Mouse (Mus musculus) layer of hippocampus, postnatal 14 days (tissue): Measurements from ENCODE around the gene Slc44a4. TPM values are rescaled to one million over a fixed set of nuclear protein-coding genes. Genes with fewer than 3 reads are reported as not detected.
A peak's percentile ranks its signal among the peaks of the same experiment; 100 is the strongest.

Source experiments
- DNase-seq, 2 experiments: peaks; one replicate each; pipeline ENCODE4 v3.0.0; 2021 to 2022; ENCODE audit warnings: low spot score in 2 of 2, mixed read lengths in 1 of 2
- long read RNA-seq, 2 experiments: library from polyadenylated mRNA; stranded (forward); transcript quantifications; one replicate each; pipeline ENCODE4 v2.0.0; 2021
- total RNA-seq, 2 experiments: library from RNA; stranded (reverse); gene quantifications; 2 replicates each; pipeline ENCODE4 v1.2.3; 2021

Slc44a4 gene
- total RNA-seq: under 1 TPM; 0.18 to 0.38 TPM
- long read RNA-seq, experiment 1: 0 reads
- long read RNA-seq, experiment 2, partial matches to known transcripts: 1 of 1 reads
- long read RNA-seq, experiment 2, other reads (novel, unspliced or antisense): 0 of 1 reads

DNA sequence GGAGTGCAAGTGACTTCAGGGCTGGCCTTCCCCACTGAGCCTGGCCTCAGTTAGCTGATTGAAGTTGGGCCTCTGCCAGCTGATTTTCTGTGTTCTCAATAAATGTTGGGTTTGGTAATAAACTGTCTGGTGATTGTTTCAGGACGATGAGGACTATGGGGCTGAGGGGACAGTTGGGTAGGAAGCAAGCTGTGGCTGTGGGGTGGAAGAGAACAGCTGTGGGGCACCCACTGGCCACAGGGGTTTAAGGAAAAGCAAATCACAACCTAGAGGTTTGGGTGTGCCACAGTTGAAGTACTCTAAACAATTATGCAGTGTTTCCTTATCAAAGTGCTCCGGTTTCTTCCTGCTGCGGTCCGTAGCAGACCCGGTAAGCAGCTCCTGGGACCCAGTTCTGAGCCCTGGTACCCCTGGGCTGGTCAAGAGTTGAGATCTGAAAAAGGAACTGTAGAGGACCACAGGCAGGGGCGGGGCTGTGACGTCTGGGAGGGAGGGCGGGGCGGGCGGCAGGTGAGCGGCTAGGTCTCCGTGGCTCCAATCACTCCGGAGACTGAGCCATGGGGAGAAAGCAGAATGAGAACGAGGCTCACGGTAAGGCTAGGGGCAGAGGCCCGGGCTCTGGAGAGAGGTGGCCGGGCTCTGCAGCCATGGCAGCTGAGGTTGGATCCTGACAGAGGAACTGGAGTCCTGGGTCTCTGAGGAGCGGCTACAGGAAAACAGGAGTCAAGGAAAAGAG, at the start of gene Slc44a4:
Slc44a4 (plus strand) TSS at position 537 of the 736 bp plus-strand sequence.
- no peak for DNase-seq

DNA sequence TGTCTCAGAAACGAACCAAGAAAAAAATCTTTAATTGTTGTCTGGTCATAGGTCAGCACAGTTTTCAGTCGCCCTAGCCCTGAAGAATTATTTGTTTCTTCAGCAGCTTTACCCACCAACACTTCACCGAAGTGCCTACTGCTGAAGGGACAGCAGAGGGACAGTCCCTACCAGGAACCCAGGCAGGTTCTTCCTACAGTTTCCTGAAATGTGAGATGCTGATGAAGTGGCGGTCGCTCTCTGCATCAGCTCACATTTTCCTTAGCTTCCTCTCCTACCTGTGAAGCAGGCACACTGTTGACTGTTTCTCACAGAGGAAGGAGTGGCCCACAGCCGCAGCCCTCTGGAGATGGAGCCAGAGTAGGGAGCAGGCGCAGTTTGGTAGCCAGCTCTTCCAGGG, 48.3 kb upstream of the Slc44a4 start:
- DNase-seq: no peak

DNA sequence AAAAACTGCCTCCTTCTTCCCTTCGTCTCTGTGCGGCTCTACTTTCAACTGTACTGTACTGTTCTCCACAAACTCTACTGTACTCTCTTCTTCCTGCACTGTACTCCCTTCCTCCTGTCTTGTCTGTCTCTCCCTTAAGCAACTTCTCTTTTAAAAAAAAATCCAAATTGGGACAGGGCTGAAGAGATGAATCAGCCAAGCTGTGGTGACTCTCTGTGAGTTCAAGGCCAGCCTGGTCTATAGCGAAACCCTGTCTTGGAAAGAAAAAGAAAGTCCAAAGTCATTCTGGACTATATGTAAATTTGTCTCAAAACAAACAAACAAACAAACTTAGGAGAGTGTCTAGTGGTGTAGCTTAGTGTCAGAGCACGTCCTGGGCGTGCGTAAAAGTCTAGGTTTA, 39.9 kb upstream of the Slc44a4 start:
- DNase-seq: no peak

- DNase-seq: no peak
Observed at GRCm38 (mm10) chr17:34879336-34879879, 34.9 kb upstream of the Slc44a4 start, which contains the start of gene Zbtb12. Gene Zbtb12, plus strand, starts transcription at chr17:34879483.

GRCm38 (mm10) chr17:34881166-34881565, 33.1 kb upstream of the Slc44a4 start:
- DNase-seq: no peak

DNA sequence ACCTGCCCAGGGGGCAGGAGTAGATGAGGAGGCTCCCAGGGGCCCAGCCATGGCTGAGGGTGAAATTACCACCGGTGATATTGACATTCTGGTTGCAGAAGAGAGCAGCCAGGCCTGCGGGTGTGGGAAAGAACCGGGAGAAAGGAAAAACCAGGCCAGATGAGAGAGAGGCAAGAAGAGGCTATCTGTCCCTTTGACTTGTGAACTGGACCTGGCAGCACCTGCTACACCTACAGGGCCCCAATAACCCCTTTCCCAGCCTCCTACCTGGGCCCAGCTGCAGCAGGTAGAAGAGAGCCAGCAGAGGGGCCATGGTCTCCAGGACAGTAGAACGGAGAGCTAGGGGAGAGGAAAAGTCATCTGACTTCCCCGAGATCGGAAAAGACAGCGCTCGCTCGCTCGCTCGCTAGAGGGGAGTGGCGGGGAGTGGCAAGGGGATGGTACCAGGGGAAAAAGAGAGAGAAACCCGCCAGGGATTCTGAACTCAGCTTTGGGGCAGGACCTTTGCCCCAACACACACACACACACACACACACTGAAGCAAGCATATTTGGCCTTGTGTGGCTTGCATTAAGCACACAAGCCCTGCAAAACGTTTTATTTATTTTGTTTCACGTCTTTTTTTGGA, 32.5 kb upstream of the Slc44a4 start, which contains the start of gene Gm20547:
Gm20547 (minus strand) TSS at position 360 of the 628 bp plus-strand sequence.
- no peak for DNase-seq

- no peak for DNase-seq
Observed at GRCm38 (mm10) chr17:34883332-34883731, 30.9 kb upstream of the Slc44a4 start.

GRCm38 (mm10) chr17:34884704-34885103, 29.6 kb upstream of the Slc44a4 start:
- DNase-seq: no peak

DNA sequence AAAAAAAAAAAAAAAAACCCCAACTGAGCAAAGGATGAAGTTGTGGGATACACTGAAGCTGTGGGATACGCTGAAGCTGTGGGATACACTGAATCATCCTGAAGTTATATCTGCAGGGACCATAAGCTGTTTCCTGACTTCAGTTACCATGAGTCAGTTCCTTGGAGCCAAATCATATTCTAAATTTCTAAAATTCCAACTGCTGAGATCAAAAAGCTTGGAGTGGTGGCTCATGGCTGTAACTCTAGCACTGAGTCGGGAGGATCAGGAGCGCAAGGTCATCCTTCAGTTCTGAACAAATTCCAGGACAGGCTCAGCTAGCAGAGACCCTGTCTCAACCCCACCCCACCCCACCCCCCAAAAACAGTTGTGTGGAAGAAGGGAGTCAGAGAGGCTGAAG, 28.7 kb upstream of the Slc44a4 start:
- no peak for DNase-seq

- no peak for DNase-seq
Observed at GRCm38 (mm10) chr17:34887942-34888341, 26.3 kb upstream of the Slc44a4 start.

DNA sequence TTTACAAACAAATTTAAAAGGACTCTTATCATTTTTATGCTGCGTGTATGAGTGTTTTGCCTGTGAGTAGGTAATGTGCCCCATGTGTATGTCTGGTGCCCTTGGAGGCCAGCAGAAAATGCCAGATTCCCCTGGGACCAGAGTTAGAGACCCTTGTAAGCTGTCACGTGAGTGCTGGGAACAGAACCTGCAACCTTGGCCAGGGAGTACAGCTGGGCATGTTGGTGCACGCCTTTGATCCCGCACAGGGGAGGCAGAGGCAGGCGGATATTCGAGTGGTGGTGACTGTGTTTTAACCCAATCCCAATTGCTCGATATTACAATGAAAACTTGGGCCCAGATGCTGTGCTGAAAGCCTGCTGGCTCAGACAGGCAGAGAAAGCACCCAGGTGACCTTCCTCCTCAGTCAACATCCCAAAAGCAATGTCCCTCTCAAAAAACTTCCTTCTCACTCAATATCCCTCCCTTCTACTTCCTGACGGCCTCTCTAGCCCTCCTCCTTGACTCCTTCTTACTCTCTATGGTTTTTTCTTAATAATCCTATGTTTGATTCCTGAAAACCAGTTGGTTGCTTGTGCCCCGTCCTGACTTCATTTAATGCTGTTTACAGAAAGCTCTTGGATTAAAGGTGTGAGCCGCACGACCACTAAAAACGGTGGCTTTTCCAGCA, 24.1 kb upstream of the Slc44a4 start:
- no peak for DNase-seq

DNA sequence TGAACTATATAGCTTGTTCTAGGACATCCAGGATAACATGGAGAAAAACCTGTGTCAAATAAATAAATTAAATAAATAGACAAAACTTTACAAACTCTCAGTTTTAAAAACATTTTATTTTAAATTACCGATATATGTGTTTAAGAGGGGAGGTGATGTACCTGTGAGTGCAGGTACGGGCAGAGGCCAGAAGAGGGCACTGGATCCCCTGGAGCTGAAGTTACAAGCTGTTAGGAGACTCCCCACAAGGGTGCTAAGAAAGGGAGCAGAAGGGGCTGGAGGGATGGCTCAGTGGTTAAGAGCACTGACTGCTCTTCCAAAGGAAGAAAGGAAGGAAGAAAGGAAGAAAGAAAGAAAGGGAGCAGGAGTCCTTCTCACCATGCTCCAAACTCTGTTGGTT, 22.9 kb upstream of the Slc44a4 start:
- no peak for DNase-seq

DNA sequence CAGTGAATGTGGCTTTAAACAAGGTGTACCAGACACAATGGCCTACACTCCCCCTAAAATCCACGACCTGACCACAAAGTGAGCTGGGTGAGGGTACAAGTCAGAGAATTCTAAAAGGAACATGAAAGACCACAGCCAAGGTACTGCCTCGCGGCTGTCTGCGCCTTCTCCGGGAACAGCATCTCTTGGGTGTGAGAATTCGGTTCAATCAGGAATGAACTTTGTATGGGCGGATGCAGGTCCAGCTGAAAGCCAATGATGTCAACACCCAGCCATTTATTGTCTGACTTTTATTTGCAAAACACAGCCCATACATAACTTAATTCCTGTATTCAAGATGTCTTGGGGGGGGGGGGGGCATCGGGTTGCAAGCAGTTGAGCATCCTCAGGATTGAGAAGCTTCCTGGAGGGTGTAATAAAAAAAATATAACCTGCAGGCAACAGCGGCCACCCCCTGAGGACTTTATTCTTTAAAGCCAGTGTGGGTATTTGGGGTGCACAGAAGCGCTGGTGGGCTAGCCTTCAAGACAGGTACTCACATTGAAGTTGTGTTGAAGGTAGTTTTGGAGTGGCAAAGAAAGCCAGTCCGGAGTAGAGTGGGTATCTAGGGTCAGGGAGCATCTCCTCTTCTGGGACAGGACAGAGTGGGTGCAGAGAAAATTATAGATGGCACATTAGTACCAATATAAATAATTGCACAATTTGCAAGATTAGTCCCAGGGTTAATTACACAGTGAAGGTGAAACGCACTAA, 21.0 kb upstream of the Slc44a4 start:
- no peak for DNase-seq

DNA sequence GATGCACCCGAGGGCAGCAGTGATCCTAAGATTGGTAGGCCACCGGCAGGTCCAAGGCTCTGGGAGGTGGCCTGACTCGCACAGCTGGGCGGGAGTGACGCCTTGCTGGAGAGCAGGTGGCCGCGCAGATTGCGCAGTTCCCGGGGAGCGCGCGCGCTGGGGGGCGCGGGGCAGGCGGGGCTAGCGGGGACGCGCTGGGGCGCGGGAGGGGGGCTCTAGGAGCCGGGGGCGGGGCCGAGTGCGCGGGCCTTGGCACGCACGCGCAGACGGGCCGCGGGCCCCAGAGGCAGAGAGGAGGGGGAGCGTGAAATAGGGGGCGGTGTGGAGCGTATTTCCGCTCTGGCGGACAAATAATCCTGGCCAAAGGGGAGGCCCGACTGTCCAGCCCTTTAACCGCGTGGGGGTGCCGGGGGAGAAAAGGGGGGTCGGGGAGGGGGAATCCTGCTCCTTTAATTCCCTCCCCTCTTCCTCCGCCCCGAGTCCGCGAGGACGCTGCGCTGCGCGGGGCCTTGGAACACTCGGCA, 20.1 kb upstream of the Slc44a4 start:
- peak; percentile 92 to 96 for DNase-seq

DNA sequence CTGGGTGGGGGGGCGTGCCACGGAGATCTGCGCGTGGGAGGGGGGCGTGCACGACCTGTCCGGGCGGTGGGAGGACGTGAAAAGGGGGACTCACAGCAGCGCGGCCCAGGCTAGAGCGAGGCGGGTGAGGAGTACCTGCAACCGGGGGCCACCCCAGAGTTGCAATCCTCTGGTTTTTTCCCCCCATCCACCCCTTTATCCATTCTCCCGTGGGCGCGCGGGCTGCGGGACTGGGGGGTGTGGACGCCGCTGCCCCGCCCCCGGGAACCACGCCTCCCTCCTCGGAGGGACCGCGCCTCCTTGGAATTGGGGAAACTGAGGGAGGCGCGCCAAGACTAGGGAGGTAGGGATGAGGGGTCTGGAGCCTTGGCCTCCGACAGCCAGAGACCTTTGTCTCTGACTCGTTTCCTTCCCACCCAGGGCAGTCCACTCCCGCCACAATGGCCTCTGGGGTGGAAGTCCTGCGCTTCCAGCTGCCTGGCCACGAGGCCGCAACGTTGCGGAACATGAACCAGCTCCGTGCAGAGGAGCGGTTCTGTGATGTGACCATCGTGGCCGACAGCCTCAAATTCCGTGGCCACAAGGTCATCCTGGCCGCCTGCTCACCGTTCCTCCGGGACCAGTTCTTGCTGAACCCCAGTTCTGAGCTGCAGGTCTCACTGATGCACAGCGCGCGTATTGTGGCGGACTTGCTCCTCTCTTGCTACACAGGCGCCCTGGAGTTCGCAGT, 19.3 kb upstream of the Slc44a4 start:
- no peak for DNase-seq

GRCm38 (mm10) chr17:34895724-34896123, 18.5 kb upstream of the Slc44a4 start:
- no peak for DNase-seq

GRCm38 (mm10) chr17:34896366-34896765, 17.9 kb upstream of the Slc44a4 start:
- no peak for DNase-seq

DNA sequence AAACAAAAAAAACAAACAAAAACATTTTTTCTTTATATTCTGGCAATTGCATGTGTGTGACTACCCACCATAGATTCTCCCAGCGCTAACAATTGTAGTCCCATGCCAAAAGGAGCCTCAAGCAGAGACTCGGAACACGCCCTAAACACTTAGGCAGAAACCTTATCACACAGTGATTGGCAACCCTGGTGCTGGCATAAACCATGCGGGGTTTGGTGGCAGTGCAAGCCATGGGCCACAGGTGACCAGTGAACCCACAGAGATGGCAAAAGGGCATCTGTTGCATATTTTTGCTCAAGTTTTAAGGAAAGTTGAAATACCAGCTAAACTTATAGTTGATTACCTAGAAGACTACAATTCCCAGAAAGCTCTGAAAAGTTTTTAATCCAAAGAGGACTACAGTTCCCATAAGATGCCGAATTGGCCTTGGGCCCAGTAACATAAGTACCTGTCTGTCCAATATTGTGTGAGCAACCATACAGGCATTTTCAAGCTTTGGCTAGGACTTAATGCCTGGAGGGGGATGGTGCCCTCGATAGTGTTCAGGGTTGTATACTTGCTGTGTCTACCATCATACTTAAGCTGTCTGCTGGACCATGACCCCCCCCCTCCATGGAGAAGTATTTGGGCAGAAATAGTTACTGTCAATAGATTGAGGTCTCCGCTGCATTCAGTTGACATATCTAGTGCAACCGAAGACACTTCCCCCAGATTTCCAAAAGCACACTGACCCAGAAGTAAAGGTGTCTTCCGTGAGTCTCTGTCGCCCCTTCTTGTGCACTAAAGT, 16.7 kb upstream of the Slc44a4 start:
- peak in 1 of 2 experiments; percentile 17 for DNase-seq

GRCm38 (mm10) chr17:34898160-34898586, 16.1 kb upstream of the Slc44a4 start, which contains the start of the genes C2 and Ehmt2:
Gene C2, minus strand, starts transcription at chr17:34898265.
Gene Ehmt2, plus strand, starts transcription at chr17:34898469.
- DNase-seq: peak; percentile 73 to 84
